10 mouse cellular contexts compared by ENCODE assay signal in the genomic region with DNA sequence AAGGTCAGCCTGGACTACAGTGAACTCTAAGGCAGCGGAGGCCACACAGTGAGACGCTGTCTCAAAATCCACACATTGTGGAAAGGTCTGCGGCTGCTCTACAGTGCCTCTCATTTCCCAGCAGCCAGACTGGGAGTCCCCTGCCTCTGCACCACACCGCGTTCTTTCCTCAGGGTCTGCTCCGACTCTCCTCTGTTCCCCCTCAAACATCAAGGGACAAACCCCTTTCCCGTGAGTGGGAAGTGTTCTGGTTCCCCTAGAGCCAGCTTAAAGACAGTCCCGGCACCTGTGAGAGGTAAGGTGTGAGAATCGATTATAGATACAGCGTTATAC. TPM values are rescaled to one million over a fixed set of nuclear protein-coding genes. Genes with fewer than 3 reads are reported as not detected.
DNase-seq lines count a peak whose midpoint lies in the region; ATAC-seq and TF ChIP-seq lines count a peak whose summit lies in the region.
"Had no signal": no experiment of that assay in that cellular context is flagged by ENCODE, and none has a peak within 500 bp of the region (broad histone marks: within the 10 kb centered on the region; RNA-seq: fewer than 3 reads in every experiment).

No protein-coding gene starts in this region.

- no peaks in the 10 kb centered on the region for H3K36me3 ChIP-seq in forebrain, embryonic 10.5 days (replicated peaks)
- H3K36me3 ChIP-seq in forebrain, embryonic 15.5 days: no peaks in the 10 kb centered on the region
- H3K36me3 ChIP-seq in liver, adult 2 months (ENCODE audit: control insufficient read depth, insufficient read depth, low read length): no peaks in the 10 kb centered on the region
- H3K36me3 ChIP-seq in embryonic facial prominence, embryonic 12.5 days: no peaks in the 10 kb centered on the region
- no peaks in the 10 kb centered on the region for H3K36me3 ChIP-seq in liver, embryonic 15.5 days (replicated peaks)
- H3K36me3 ChIP-seq: midbrain, embryonic 12.5 days had no signal

- TF ChIP-seq POLR2A in liver, adult 2 months (IDR thresholded peaks at IDR 0.05; ENCODE audit: extremely low read depth, insufficient read depth, low read length): no peak

- H3K27ac ChIP-seq in forebrain, embryonic 10.5 days: peak overlapping the region; percentile 56; the same call in 1 of the 2 replicates
- no peak overlapping the region for H3K27ac ChIP-seq in forebrain, embryonic 15.5 days (replicated peaks)
- H3K27ac ChIP-seq in liver, adult 2 months (replicated peaks; ENCODE audit: insufficient read depth, low read depth, low read length): peak overlapping the region; percentile 70
- H3K27ac ChIP-seq in embryonic facial prominence, embryonic 12.5 days: no peak overlapping the region; the same call in 1 of the 2 replicates
- peak overlapping the region; percentile 8; the same call in 1 of the 2 replicates for H3K27ac ChIP-seq in liver, embryonic 15.5 days (replicated peaks)
- H3K27ac ChIP-seq: midbrain, embryonic 12.5 days had no signal

- ATAC-seq in forebrain, embryonic 15.5 days (replicated peaks): no peak
- no peak for ATAC-seq in embryonic facial prominence, embryonic 12.5 days (ENCODE audit: insufficient number of reproducible peaks, insufficient read depth, low FRiP score, low TSS enrichment)
- no peak for ATAC-seq in liver, embryonic 15.5 days (ENCODE audit: insufficient read depth)

- no peak overlapping the region for H3K4me2 ChIP-seq in forebrain, embryonic 15.5 days (replicated peaks)
- peak overlapping the region; percentile 14; the same call in 1 of the 2 replicates for H3K4me2 ChIP-seq in embryonic facial prominence, embryonic 12.5 days (replicated peaks)
- peak overlapping the region; percentile 57 for H3K4me2 ChIP-seq in liver, embryonic 15.5 days
- H3K4me2 ChIP-seq: midbrain, embryonic 12.5 days had no signal

- 62% methylated on average over 10 of the region's 10 CpGs for whole genome bisulfite sequencing in forebrain, embryonic 10.5 days
- WGBS in forebrain, embryonic 15.5 days: 68% methylated on average over 10 of the region's 10 CpGs
- WGBS in liver, adult 2 months: 55% methylated on average over 10 of the region's 10 CpGs
- 53% methylated on average over 10 of the region's 10 CpGs for WGBS in embryonic facial prominence, embryonic 12.5 days
- 37% methylated on average over 10 of the region's 10 CpGs for WGBS in liver, embryonic 15.5 days (ENCODE audit: insufficient replicate concordance)

- no peaks in the 10 kb centered on the region for H3K79me2 ChIP-seq in liver, adult 2 months (ENCODE audit: control insufficient read depth, insufficient read depth, low read length)

- no peak for TF ChIP-seq CTCF in liver, adult 2 months (IDR thresholded peaks at IDR 0.05; ENCODE audit: low read depth, low read length)

- H3K4me3 ChIP-seq in forebrain, embryonic 10.5 days: peak overlapping the region; percentile 10
- no peak overlapping the region for H3K4me3 ChIP-seq in forebrain, embryonic 15.5 days
- H3K4me3 ChIP-seq in liver, adult 2 months (ENCODE audit: insufficient read depth, low read depth, low read length): peak overlapping the region; percentile 73
- peak overlapping the region; percentile 7 for H3K4me3 ChIP-seq in embryonic facial prominence, embryonic 12.5 days
- H3K4me3 ChIP-seq in liver, embryonic 15.5 days (replicated peaks): peak overlapping the region; percentile 41
- H3K4me3 ChIP-seq: midbrain, embryonic 12.5 days had no signal

- peaks cover 54% of the 10 kb centered on the region for H3K27me3 ChIP-seq in forebrain, embryonic 10.5 days (ENCODE audit: poor library complexity, severe bottlenecking)
- H3K27me3 ChIP-seq in forebrain, embryonic 15.5 days: peaks cover 13% of the 10 kb centered on the region; the same call in 1 of the 2 replicates
- H3K27me3 ChIP-seq in liver, adult 2 months (ENCODE audit: control insufficient read depth, insufficient read depth, low read length): no peaks in the 10 kb centered on the region
- peaks cover 22% of the 10 kb centered on the region for H3K27me3 ChIP-seq in embryonic facial prominence, embryonic 12.5 days
- peaks cover 29% of the 10 kb centered on the region for H3K27me3 ChIP-seq in liver, embryonic 15.5 days

- DNase-seq in forebrain, embryonic 10.5 days (ENCODE audit: extremely low spot score, low spot score): no peak
- DNase-seq in liver, adult 2 months (ENCODE audit: extremely low read depth, low read depth, low spot score): no peak
- no peak for DNase-seq in liver
- no peak for DNase-seq in embryo, embryonic 10 days (ENCODE audit: low spot score)
- no peak for DNase-seq in cerebellum, postnatal 4 days (ENCODE audit: low spot score in 2 of 2)

- peaks cover 9% of the 10 kb centered on the region for H3K4me1 ChIP-seq in forebrain, embryonic 10.5 days
- peaks cover 15% of the 10 kb centered on the region for H3K4me1 ChIP-seq in forebrain, embryonic 15.5 days
- H3K4me1 ChIP-seq in liver, adult 2 months (ENCODE audit: control insufficient read depth, insufficient read depth, low read length): no peaks in the 10 kb centered on the region; the same call in 1 of the 2 replicates
- H3K4me1 ChIP-seq in embryonic facial prominence, embryonic 12.5 days: peaks cover 18% of the 10 kb centered on the region
- H3K4me1 ChIP-seq in liver, embryonic 15.5 days (replicated peaks): peaks cover 63% of the 10 kb centered on the region

- no peaks in the 10 kb centered on the region for H3K9me3 ChIP-seq in forebrain, embryonic 10.5 days
- H3K9me3 ChIP-seq in forebrain, embryonic 15.5 days: no peaks in the 10 kb centered on the region
- H3K9me3 ChIP-seq in embryonic facial prominence, embryonic 12.5 days: no peaks in the 10 kb centered on the region
- H3K9me3 ChIP-seq in liver, embryonic 15.5 days (replicated peaks): no peaks in the 10 kb centered on the region
- H3K9me3 ChIP-seq: midbrain, embryonic 12.5 days had no signal

- H3K9ac ChIP-seq in forebrain, embryonic 15.5 days (replicated peaks): no peak overlapping the region
- peak overlapping the region; percentile 62 for H3K9ac ChIP-seq in liver, adult 2 months (ENCODE audit: low read depth, low read length)
- no peak overlapping the region for H3K9ac ChIP-seq in embryonic facial prominence, embryonic 12.5 days
- 0 out of 2 replicates have a peak overlapping the region, but pooled peaks have one; percentile 16 for H3K9ac ChIP-seq in liver, embryonic 15.5 days
- H3K9ac ChIP-seq: midbrain, embryonic 12.5 days had no signal

RNA-seq across cellular contexts. Expression of a gene that starts 0.8 kb away (rescaled TPM):
- 2.3 and 4.6 TPM in 2 replicates for polyA plus RNA-seq in forebrain, embryonic 10.5 days (2016; fragmentation: Nextera tagmentation; extraction: Ambion mirVana)
- polyA plus RNA-seq in forebrain, embryonic 15.5 days (2015; fragmentation: Nextera tagmentation; extraction: Ambion mirVana): 1.7 and 2.0 TPM in 2 replicates
- 1.1 and 3.2 TPM in 2 replicates for total RNA-seq in liver, adult 2 months (2014; rRNA removed)
- 7.6 and 11.7 TPM in 2 replicates for polyA plus RNA-seq in liver, adult 2 months (2012; rRNA removed)
- polyA plus RNA-seq in embryonic facial prominence, embryonic 12.5 days (2016; fragmentation: Nextera tagmentation; extraction: Ambion mirVana): 4.3 and 5.0 TPM in 2 replicates
- 6.9 and 7.0 TPM in 2 replicates for polyA plus RNA-seq in liver, embryonic 15.5 days (2015; fragmentation: Nextera tagmentation; extraction: Ambion mirVana)

RNA-seq across cellular contexts. Expression of a gene that starts 4.4 kb away (rescaled TPM):
- 6.7 and 7.3 TPM in 2 replicates for polyA plus RNA-seq in forebrain, embryonic 10.5 days (2016; fragmentation: Nextera tagmentation; extraction: Ambion mirVana)
- polyA plus RNA-seq in forebrain, embryonic 15.5 days (2015; fragmentation: Nextera tagmentation; extraction: Ambion mirVana): 2.5 and 2.6 TPM in 2 replicates
- 11.5 and 13.7 TPM in 2 replicates for total RNA-seq in liver, adult 2 months (2014; rRNA removed)
- polyA plus RNA-seq in liver, adult 2 months (2012; rRNA removed): 3.9 and 5.1 TPM in 2 replicates
- polyA plus RNA-seq in embryonic facial prominence, embryonic 12.5 days (2016; fragmentation: Nextera tagmentation; extraction: Ambion mirVana): 8.9 and 13.1 TPM in 2 replicates
- 20.1 and 22.1 TPM in 2 replicates for polyA plus RNA-seq in liver, embryonic 15.5 days (2015; fragmentation: Nextera tagmentation; extraction: Ambion mirVana)

RNA-seq across cellular contexts. Expression of a gene that starts 17.2 kb away (rescaled TPM):
- polyA plus RNA-seq in forebrain, embryonic 10.5 days (2016; fragmentation: Nextera tagmentation; extraction: Ambion mirVana): not detected in 2 replicates
- 0.23 TPM in 1 of 2 replicates, not detected in the other for polyA plus RNA-seq in forebrain, embryonic 15.5 days (2015; fragmentation: Nextera tagmentation; extraction: Ambion mirVana)
- total RNA-seq in liver, adult 2 months (2014; rRNA removed): 1.6 TPM in 2 replicates
- polyA plus RNA-seq in liver, adult 2 months (2012; rRNA removed): 31.8 and 32.8 TPM in 2 replicates
- polyA plus RNA-seq in embryonic facial prominence, embryonic 12.5 days (2016; fragmentation: Nextera tagmentation; extraction: Ambion mirVana): not detected in 2 replicates
- 6.4 and 7.1 TPM in 2 replicates for polyA plus RNA-seq in liver, embryonic 15.5 days (2015; fragmentation: Nextera tagmentation; extraction: Ambion mirVana)
- polyA plus RNA-seq: embryonic facial prominence, embryonic 11.5 days; midbrain, embryonic 12.5 days had no signal

Comparison
In these comparisons a context has a peak if more than half of its experiments do, and no peak if none do; other contexts are left out.
1. H3K27ac ChIP-seq: peak in forebrain, embryonic 10.5 days (single experiment), liver, adult 2 months (single experiment) and liver, embryonic 15.5 days (single experiment); none in forebrain, embryonic 15.5 days (single experiment) and embryonic facial prominence, embryonic 12.5 days (single experiment).
2. H3K9ac ChIP-seq: peak in liver, adult 2 months (single experiment) and liver, embryonic 15.5 days (single experiment); none in forebrain, embryonic 15.5 days (single experiment) and embryonic facial prominence, embryonic 12.5 days (single experiment).